Mouse (Mus musculus) kidney, adult 2 months (tissue): ENCODE data around the gene Unc5c.

Experiments used
- CTCF ChIP-seq: fragments of 200-500 bp; conservative IDR thresholded peaks from 2 replicates; pipeline ENCODE4 v1.5.1; 2011; ENCODE audit warnings: low read depth, mild to moderate bottlenecking, control low read depth, low read length, moderate library complexity, mixed read lengths; ENCODE audit not compliant: insufficient read depth, insufficient read length
- POLR2A ChIP-seq: fragments of 200-500 bp; IDR thresholded peaks from one replicate; pipeline ENCODE4 v1.6.1; 2011; ENCODE audit warnings: low read depth, low read length, control low read depth

DNA sequence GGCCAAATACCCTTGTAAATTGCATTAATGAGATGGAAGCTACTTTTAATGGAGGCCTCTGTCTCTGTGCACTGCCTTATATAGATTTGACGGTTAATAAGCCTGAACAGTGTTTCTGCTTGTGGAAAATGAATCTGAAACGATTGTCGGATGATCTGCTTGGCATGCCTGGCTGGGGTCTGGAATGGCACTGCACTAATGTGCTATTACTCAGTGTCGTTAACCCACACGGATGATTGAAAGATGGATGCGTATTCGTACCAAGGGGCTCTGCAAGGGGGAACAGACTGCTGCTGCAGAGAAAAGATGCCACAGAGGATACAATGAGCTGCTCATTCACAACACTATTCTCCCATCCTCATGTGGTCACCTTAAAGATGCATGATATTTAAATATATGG lies 75.7 kb downstream of the Unc5c start:
- TF ChIP-seq CTCF (no peak), POLR2A (no peak)
